Mouse (Mus musculus) MEL (cell line): ENCODE results near the gene Plekha5. TPM values are rescaled to one million over a fixed set of nuclear protein-coding genes. Genes with fewer than 3 reads are reported as not detected.
A peak's percentile ranks its signal among the peaks of the same experiment; 100 is the strongest.
"Not testable (repeated sequence)": the region's sequence is repeated elsewhere in the genome, so short reads cannot be mapped to it uniquely, and the experiment has no call there.

Source experiments
- DNase-seq: peaks from one replicate; pipeline ENCODE4 v3.0.0; 2011; ENCODE audit warnings: low read depth, low spot score
- H3K27ac ChIP-seq: 2 replicates; pipeline ENCODE4 v1.5.1; 2012; ENCODE audit warnings: low read depth, mild to moderate bottlenecking, control low read depth, low read length, moderate library complexity; ENCODE audit not compliant: control insufficient read depth
- H3K27me3 ChIP-seq, 2 experiments: fragments of 150-350 bp in 1 of 2; sonication (generic) in 1 of 2; 2 replicates each; pipeline ENCODE4 v1.6.1; 2012; ENCODE audit warnings: low read length in 2 of 2, mild to moderate bottlenecking in 2 of 2, improper control_type of control experiment in 1 of 2, moderate library complexity in 1 of 2; ENCODE audit not compliant: insufficient read depth in 2 of 2, control insufficient read depth in 1 of 2
- H3K36me3 ChIP-seq, 2 experiments: 2 replicates each; pipeline ENCODE4 v1.6.1; 2012 to 2014; ENCODE audit warnings: low read length in 2 of 2, improper control_type of control experiment in 1 of 2, inconsistent platforms in 1 of 2, mild to moderate bottlenecking in 1 of 2; ENCODE audit not compliant: insufficient read depth in 2 of 2, control insufficient read depth in 1 of 2
- H3K4me1 ChIP-seq, 2 experiments: fragments of 150-350 bp in 1 of 2; sonication (generic) in 1 of 2; 2 replicates each; pipeline ENCODE4 v1.6.1; 2012; ENCODE audit warnings: low read length in 2 of 2, improper control_type of control experiment in 1 of 2, mild to moderate bottlenecking in 1 of 2; ENCODE audit not compliant: insufficient read depth in 2 of 2, control insufficient read depth in 1 of 2
- H3K4me3 ChIP-seq, 2 experiments: fragments of 150-350 bp in 1 of 2; sonication (generic) in 1 of 2; 2 replicates each; pipeline ENCODE4 v1.5.1; 2012; ENCODE audit warnings: low read depth in 2 of 2, low read length in 2 of 2, mild to moderate bottlenecking in 2 of 2, moderate library complexity in 2 of 2, control low read depth in 1 of 2, improper control_type of control experiment in 1 of 2; ENCODE audit not compliant: control insufficient read depth in 1 of 2, insufficient read depth in 1 of 2
- H3K79me2 ChIP-seq: 2 replicates; pipeline ENCODE4 v1.6.1; 2012; ENCODE audit warnings: mild to moderate bottlenecking, low read length, moderate library complexity; ENCODE audit not compliant: control insufficient read depth, poor library complexity, insufficient read depth
- H3K9ac ChIP-seq: 2 replicates; pipeline ENCODE4 v1.6.1; 2012; ENCODE audit warnings: low read depth, mild to moderate bottlenecking, control low read depth, low read length, moderate library complexity; ENCODE audit not compliant: control insufficient read depth, poor library complexity, severe bottlenecking
- H3K9me3 ChIP-seq: fragments of 150-350 bp; sonication (generic); replicated peaks from 2 replicates; pipeline ENCODE4 v1.6.1; 2012; ENCODE audit warnings: mild to moderate bottlenecking, low read length, improper control_type of control experiment, moderate library complexity; ENCODE audit not compliant: insufficient read depth
- BHLHE40 ChIP-seq: IDR thresholded peaks from 2 replicates; pipeline ENCODE4 v1.6.1; 2012; ENCODE audit warnings: low read depth, mild to moderate bottlenecking, inconsistent platforms, low read length, improper control_type of control experiment, borderline replicate concordance
- EP300 ChIP-seq, 2 experiments: IDR thresholded peaks; 2 replicates each; pipeline ENCODE4 v1.6.1; 2011; ENCODE audit warnings: improper control_type of control experiment in 2 of 2, low read length in 2 of 2, low read depth in 1 of 2, mild to moderate bottlenecking in 1 of 2
- MAX ChIP-seq: IDR thresholded peaks from 2 replicates; pipeline ENCODE4 v1.6.1; 2011; ENCODE audit warnings: low read length, improper control_type of control experiment
- MXI1 ChIP-seq: IDR thresholded peaks from 2 replicates; pipeline ENCODE4 v1.6.1; 2011; ENCODE audit warnings: mild to moderate bottlenecking, low read depth, low read length, improper control_type of control experiment
- MYC ChIP-seq: IDR thresholded peaks from 2 replicates; pipeline ENCODE4 v1.6.1; 2011; ENCODE audit warnings: low read depth, mild to moderate bottlenecking, low read length, improper control_type of control experiment, moderate library complexity
- POLR2AphosphoS2 ChIP-seq: IDR thresholded peaks from 2 replicates; pipeline ENCODE4 v1.6.1; 2011; ENCODE audit warnings: low read length, improper control_type of control experiment
- RAD21 ChIP-seq: IDR thresholded peaks from 2 replicates; pipeline ENCODE4 v1.6.1; 2011; ENCODE audit warnings: mild to moderate bottlenecking, low read depth, low read length, improper control_type of control experiment
- SIN3A ChIP-seq: IDR thresholded peaks from 2 replicates; pipeline ENCODE4 v1.6.1; 2012; ENCODE audit warnings: low read length, improper control_type of control experiment, inconsistent platforms
- TAL1 ChIP-seq: IDR thresholded peaks from 2 replicates; pipeline ENCODE4 v1.6.1; 2012; ENCODE audit warnings: mild to moderate bottlenecking, inconsistent platforms, low read length, moderate library complexity, mixed read lengths
- TBP ChIP-seq: IDR thresholded peaks from 2 replicates; pipeline ENCODE4 v1.8.0; 2011; ENCODE audit warnings: low read depth, low read length, improper control_type of control experiment
- TCF12 ChIP-seq: IDR thresholded peaks from 2 replicates; pipeline ENCODE4 v1.6.1; 2014; ENCODE audit warnings: low read depth, mild to moderate bottlenecking, inconsistent platforms, low read length, improper control_type of control experiment, moderate library complexity
- UBTF ChIP-seq: IDR thresholded peaks from 2 replicates; pipeline ENCODE4 v1.6.1; 2012; ENCODE audit warnings: low read depth, mild to moderate bottlenecking, inconsistent platforms, low read length, improper control_type of control experiment, moderate library complexity, borderline replicate concordance; ENCODE audit not compliant: insufficient read depth
- USF1 ChIP-seq: IDR thresholded peaks from 2 replicates; pipeline ENCODE4 v1.6.1; 2014; ENCODE audit warnings: low read depth, mild to moderate bottlenecking, inconsistent platforms, low read length, improper control_type of control experiment, moderate library complexity
- USF2 ChIP-seq, 2 experiments: IDR thresholded peaks; 2 replicates each; pipeline ENCODE4 v1.6.1; 2011 to 2012; ENCODE audit warnings: improper control_type of control experiment in 2 of 2, low read length in 2 of 2, borderline replicate concordance in 1 of 2, inconsistent platforms in 1 of 2, low read depth in 1 of 2, mild to moderate bottlenecking in 1 of 2; ENCODE audit not compliant: insufficient read depth in 1 of 2
- polyA plus RNA-seq, 2 experiments: library from polyadenylated mRNA; stranded (reverse) in 1 of 2; unstranded in 1 of 2; fragments of >175 nt in 1 of 2; fragments of >200 nt in 1 of 2; gene quantifications; 2 replicates each; pipeline versions ENCODE4 v1.2.1 to v1.2.4; 2012; ENCODE audit warnings: low replicate concordance in 2 of 2, low read depth in 1 of 2; ENCODE audit not compliant: insufficient read length in 2 of 2, insufficient read depth in 1 of 2, missing spikeins in 1 of 2
- total RNA-seq: library from RNA; depleted of rRNA; stranded (reverse); fragments of 300-350 nt; gene quantifications from 2 replicates; pipeline ENCODE4 v1.2.3, GENCODE M21; 2012

The Plekha5 gene
- total and polyA plus RNA-seq, 3 experiments = 0.24 to 0.35 TPM; not detected in 1

DNA sequence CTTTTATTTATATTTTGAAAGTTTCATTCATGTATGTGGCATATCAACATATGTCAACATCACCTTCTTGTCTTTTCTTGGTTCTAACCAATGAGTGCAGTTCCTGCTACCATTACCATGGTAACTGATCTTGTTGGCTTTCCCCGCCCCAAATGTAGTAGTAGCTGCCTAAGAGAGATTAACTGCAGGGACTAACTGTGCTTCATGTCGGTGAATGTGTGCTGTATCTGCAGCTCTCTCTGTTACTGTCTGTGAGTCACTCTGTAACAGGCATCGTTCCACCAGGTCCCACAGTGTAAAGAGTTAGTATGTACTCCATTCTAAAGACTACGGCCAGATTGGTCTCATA lies 153.9 kb downstream of the Plekha5 start:
- peak; percentile 66 for DNase-seq
- Histone ChIP-seq H3K9me3 (no peaks in the 10 kb centered on the region), H3K27me3 (no peaks in the 10 kb centered on the region), H3K4me3 (no peak overlapping the region), H3K4me1 (peaks cover 4 to 6% of the 10 kb centered on the region in 2 experiments; a peak in 3 of 4 replicates), H3K9ac (no peak overlapping the region), H3K36me3 (peaks cover 0 to 9% of the 10 kb centered on the region in 2 experiments; a peak in 1 of 4 replicates), H3K79me2 (no peaks in the 10 kb centered on the region), H3K27ac (no peak overlapping the region)
- TF ChIP-seq MAX (no peak), POLR2AphosphoS2 (no peak), USF1 (no peak), MYC (no peak; the same call in 1 of the 2 replicates), MXI1 (no peak), USF2 (IDR thresholded peaks at IDR 0.05; ENCODE audit: borderline replicate concordance in 1 of 2, insufficient read depth in 1 of 2, low read depth in 1 of 2, low read length in 2 of 2) (no peak), BHLHE40 (no peak), TAL1 (no peak), RAD21 (no peak)

DNA sequence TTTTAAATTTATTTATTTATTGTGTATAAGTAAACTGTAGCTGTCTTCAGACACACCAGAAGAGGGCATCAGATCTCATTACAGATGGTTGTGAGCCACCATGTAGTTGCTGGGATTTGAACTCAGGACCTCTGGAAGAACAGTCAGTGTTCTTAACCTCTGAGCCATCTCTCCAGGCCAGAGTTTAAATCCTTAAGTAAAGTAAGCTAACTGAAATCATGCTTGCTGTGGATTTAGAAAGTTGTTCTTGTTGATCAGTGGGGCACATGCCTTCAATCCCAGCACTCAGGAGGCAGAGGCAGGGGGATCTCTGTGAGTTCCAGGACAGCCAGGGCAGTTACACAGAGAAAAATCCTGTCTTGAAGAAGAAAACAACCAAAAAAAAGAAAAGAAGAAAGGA lies 155.1 kb downstream of the Plekha5 start:
- peak; percentile 96 for TF ChIP-seq TBP
- not testable (repeated sequence) for H3K4me1 ChIP-seq, H3K36me3 ChIP-seq, DNase-seq, H3K27me3 ChIP-seq, H3K79me2 ChIP-seq, H3K9me3 ChIP-seq, H3K27ac ChIP-seq, H3K9ac ChIP-seq
- H3K4me3 ChIP-seq = peak overlapping the region; percentile 21 to 30; a peak in 3 of 4 replicates

- DNase-seq = peak; percentile 67
- Histone ChIP-seq H3K27ac (no peak overlapping the region), H3K36me3 (peaks cover 0 to 9% of the 10 kb centered on the region in 2 experiments; a peak in 1 of 4 replicates), H3K4me3 (peak overlapping the region; percentile 21 to 28; a peak in 3 of 4 replicates), H3K9ac (no peak overlapping the region; the same call in 1 of the 2 replicates), H3K79me2 (no peaks in the 10 kb centered on the region), H3K9me3 (no peaks in the 10 kb centered on the region), H3K4me1 (peaks cover 4 to 6% of the 10 kb centered on the region in 2 experiments; a peak in 3 of 4 replicates), H3K27me3 (no peaks in the 10 kb centered on the region)
- TF ChIP-seq SIN3A = 0 out of 2 replicates have a peak, but pooled peaks have one; percentile 24
- peak; percentile 53; the same call in 1 of the 2 replicates for TF ChIP-seq TBP
- peak in 1 of 2 experiments; percentile 23; a peak in 1 of 4 replicates for TF ChIP-seq EP300 (IDR thresholded peaks at IDR 0.05; ENCODE audit: low read depth in 1 of 2, low read length in 2 of 2)
- no peak for TF ChIP-seq UBTF
- TF ChIP-seq MYC = no peak
- TF ChIP-seq TCF12 = no peak
These were observed 156.3 kb downstream of the Plekha5 start for GRCm38 (mm10) chr6:140580170-140580569.
